Mouse (Mus musculus) thymus, adult 18-20 months (tissue): Measurements from ENCODE around the gene Creg2.
"Not testable (repeated sequence)": the region's sequence is repeated elsewhere in the genome, so short reads cannot be mapped to it uniquely, and the experiment has no call there.

ENCODE experiments used
- DNase-seq, 2 experiments: peaks; one replicate each; pipeline ENCODE4 v3.0.0; 2022; ENCODE audit warnings: mixed read lengths in 2 of 2

The Creg2 gene

DNA sequence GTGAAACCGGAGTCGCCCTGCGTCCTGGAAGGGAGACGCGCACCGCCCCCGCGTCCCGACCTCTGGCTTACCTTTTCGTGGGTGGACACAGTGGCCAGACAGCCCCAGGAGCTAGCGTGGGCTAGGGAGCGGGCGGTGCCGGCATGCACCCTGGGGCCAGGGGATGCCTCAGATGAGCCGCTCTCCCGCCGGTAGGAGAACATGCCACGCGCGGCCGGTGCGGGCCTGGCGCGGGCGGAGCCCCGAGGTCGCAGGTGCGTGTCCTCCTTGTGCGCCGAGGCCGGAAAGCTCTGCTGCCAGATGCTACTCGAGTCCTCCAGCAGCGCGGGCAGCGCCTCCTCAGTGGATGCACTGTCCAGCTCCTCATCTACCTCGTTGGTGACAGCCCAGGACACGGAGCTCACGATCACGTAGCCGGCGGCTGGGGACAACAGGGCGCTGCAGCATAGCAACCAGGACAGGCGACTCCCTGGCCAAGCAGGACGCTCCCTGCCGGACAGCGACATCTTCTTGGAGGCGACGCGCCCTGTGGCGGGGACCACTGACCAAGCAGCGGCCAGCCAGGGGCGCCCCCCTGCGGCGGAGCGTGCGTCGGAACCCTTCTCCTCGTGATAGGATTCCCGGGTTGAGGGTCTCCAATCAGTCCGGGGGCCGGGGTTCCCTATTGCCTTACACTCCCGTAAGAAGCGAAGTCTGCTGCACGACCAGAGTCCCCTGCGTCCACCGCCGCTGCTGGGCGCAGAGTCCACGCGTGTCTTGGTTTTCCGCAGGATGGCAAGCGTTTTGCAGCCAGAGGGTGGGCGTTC is 636 bp downstream of the Creg2 start:
- DNase-seq, result no peak

DNA sequence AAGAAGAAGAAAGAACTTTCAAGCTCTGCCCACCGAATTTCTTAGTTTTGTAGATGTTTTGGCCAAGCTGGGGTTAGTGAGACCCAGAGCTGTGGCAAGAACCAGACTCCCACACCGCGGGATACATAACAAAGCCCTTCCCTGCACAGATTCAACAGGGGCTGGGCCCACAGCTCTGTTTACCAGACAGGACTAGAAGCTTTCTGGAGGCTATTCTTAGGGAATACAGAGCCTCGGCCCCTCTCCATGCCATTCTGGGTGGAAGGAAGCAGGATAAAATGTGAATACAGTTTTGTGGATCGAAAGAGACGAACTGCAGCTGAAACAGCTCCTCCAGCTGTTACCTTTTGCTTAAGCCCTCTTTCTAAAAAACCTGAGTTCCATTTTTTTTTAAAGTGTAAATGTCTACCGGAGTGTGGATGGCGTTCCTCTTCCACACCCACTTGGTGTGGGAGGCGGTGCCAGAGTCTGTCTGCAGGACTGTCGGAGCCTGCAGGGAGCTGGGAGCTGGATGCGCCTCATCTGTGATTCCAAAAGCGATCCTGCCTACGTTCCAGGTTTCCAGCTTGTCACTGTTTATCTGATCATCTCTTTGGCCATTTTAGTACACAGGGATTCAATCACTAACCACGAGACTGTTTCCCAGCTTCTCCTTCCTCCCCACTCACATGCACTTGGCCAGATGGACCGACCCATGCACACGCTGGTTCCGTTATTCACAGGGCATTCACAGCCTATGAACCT is 1.4 kb downstream of the Creg2 start:
- DNase-seq, result no peak

DNA sequence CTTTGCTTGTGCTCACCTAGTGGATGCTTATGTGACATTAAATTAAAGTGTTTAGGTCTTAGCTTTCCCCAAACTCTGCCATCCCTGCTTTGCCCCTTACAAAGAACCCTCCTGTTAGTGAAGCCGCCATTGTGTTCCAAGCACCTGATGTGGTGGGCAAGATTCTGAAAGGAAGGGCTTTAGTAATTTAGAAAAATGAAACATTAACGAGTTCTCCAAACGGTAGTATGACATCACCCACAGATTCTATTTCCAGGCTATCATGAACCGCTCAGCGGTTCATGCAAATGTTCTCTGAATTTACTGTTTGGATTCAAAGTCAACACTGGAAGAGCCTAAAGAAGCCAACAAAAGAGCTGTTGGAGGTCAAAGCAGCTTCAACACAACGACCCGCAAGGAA is 2.7 kb downstream of the Creg2 start:
- no peak for DNase-seq

DNA sequence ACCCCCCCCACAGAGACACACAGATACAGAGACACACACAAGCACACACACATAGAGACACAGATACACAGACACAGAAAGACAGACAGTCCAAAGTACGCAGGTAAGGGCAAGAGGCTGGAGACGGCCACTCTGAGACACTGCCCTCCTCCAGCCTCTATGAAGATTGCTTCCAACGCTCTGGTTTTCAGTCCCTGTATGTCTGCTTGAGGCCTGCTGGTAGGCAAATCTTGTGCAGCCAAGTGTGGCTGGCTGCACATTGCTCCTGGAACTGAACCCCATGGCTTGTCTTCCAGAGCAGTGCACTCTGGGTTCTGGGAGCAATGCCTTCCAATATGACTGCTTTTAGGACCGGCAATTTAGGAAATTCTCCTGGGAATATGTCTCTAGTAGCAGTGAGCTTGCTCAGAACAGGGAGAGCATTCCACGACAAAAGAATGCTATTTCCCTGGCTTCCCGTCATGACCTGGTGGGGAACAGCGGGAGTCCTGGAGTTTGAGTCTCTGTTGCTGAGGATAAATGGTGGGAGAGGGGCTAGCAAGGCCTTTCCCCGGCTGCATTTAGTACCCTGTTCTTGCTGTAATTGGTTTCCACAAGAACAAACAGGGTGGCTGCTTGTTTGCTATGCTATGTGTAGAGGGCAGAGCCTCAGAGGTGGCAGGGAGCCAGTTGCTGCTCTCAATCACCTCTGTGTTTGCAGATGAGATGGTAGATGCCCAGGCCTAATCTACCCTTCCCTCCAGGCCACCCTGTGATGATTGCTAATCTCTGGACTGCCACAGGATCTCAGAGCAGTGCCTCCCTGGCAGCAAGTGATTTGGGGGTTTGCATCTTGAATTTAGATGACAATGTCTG is 5.1 kb downstream of the Creg2 start:
- no peak for DNase-seq

DNA sequence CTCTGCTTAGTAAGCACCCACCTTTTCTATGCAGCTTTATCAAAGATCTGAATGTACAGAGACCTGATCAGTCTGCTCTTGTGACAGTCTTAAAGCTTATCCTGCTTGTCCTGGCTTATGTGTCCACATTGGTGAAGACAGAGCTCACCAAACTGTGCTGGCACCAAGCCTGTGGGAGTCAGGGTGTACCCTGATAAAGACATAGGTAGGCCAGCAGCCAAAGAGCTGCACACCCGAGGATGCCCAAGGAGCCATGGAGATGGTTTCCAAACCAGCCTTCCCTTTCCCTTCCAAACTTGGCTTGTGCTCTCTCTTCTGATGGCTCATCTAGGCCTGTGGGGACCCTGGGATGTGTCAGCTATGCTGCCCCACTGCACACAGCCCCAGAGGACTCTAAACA is 6.9 kb downstream of the Creg2 start:
- no peak for DNase-seq

DNA sequence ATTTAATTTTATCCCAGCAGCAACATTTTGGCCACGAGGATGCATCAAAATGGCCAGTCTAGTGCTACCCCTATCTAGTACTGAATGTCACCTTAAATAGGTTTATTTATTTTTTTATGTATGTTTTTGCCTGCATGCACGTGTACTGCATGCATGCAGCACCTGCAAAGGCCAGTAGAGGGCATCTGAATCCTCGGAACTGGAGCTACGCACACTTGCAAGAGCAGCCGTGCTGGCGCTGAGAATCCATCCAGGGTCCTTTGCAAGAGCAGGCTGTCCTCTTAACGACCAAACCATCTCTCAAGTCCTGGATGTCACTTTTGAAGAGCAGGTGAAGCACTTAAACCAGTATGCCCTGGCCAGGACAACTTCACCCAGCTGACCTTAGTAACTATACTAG is 9.6 kb downstream of the Creg2 start:
- no peak for DNase-seq

DNA sequence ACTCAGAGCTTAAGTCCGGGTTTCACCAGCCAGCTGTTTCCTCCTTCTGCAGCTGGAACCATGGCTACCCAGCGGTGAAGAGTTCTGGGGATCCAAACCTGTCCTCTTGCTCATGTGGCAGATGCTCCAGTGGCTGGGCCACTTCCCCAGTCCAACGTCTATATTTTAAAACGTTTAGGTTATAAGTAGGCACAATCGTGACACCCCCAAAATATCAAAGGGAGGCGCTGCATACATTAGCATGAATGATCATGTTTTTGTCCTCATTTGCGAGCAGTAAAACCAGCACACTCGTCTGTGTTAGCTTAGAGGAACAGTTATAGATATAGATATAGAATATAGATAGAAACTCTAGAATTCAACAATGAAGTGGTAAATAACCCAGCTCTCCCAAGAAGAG is 14.1 kb downstream of the Creg2 start:
- no peak for DNase-seq

DNA sequence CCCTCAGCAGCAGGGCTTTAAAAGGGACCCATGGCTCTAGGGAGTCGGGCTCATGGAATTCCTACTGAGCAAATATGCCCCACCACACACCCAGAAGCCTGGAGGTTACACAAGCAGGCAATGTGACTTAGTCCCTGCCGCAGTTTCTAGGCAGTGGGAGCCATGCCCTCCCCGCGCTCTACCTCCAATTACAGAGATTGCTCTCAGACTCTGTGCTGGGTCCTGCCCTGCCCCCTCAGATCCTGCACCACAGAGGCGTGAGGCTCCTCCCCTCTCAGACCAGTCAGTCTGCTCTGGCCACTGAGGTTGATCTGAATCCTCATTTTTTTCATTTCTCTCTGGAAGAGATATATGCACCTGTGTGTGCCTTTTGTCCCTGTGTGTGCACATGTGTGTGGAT is 14.6 kb downstream of the Creg2 start:
- no peak for DNase-seq

DNA sequence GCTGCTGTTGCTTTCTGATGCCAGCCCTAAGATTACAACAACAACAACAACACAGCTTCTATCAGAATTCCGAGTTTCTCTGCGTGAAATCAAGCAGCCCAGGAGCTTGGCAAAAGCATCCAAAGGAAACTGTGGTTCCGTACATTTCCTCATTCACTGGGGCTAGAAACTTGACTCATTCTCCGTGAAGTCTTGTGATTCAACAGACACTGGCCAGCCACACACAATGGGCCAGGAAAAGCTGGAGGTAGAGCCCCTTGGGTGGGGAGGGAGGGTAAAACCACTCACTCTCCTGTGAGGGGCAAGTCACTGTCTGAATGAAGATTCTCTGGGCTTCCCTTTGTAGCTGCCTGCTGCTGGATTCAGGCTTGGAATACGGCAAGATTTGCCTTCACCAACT is 15.1 kb downstream of the Creg2 start:
- DNase-seq, result no peak

DNA sequence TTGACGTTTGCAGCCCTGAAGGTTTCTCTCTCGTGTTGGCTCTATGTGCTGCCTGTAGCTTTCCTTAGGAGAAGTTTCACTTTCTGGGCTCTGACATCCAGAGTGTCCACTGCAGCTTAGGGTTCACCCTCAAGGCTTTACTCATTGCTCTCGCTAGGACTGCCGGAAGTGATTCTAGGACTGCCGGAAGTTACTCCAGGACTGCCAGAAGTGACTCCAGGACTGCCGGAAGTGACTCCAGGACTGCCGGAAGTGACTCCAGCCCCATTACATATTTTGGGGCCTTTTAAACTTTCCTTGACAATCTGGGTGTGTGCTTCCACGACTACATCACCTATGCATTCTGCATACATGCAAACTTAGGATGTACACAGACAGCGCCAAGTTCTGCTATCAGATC is 22.7 kb downstream of the Creg2 start:
- DNase-seq, result no peak

DNA sequence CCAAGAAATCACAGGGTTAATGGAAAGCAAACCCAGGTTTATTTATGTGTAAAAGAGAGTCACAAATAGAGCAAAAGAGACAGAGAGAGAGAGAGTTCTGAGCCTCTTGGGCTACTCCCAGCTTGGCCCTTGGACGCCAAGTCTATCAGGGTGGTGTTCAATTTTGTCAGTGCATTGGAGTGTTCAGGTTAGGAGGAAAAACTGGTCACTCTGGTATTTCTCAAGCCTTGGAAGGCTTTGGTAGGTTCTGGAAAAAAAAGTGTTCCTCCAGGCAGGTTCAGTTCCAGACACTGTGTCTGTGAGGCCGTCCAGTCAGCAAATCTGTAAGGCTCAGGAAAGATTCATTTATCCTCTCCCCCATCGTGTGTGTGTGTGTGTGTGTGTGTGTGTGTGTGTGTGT is 25.8 kb downstream of the Creg2 start:
- DNase-seq, result no peak

DNA sequence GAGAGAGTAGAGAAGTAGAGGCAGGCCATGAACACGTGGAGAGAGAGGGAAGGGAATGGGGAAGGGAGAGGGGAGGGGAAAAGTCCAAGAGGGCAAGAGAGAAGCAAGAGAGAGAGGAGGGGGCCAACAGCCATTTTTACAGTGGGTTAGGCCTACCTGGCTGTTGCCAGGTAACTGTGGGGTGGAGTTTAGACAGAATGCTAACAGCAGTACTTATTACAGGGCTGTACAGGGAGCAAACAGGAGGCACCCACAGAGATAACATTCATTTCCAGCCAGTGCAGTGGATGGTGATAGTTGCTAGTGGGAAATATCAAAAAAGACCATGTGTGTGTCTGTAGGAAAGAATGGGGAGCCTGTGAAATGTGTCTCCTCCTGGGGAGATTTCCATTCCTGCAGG is 27.5 kb downstream of the Creg2 start:
- no peak for DNase-seq

DNA sequence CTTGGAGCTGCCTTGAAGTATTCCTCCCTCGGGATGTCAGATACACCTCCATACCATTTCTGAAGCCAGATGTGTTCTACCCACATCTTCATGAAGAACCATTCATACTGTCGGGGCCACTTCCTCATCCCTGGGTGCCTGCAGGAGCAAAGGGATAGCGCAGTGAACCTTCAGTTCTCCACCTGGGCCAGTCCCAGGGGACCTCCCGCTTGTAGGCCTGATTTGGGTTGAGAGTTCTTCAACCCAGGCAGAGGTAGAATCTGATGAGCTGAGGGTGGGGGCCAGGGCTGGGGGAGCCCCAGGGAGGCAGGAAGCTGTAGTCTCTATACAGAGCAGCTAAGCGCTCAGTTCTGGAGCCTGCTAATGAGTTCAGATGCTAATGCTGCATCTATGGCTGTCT is 28.2 kb downstream of the Creg2 start:
- DNase-seq, result no peak

DNA sequence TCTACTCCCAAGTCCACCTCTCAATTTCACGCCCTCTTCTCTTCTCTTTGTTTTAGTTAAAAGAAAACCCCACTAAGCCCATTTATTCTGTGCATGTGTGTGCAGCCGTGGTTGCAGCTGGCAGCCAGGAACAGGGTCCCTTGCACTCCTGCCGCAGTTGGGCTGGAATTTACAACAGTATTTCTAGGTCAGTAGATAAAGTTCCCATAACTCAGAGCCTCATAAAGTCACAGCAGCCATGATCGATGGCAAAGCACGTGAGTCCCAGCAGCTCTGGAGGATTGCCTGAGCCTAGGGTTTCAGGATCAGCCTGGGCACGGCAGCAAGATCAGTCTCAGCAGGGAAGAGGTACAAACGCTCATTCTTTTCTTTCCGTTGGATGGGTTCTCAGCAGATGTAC is 32.8 kb downstream of the Creg2 start:
- no peak for DNase-seq

DNA sequence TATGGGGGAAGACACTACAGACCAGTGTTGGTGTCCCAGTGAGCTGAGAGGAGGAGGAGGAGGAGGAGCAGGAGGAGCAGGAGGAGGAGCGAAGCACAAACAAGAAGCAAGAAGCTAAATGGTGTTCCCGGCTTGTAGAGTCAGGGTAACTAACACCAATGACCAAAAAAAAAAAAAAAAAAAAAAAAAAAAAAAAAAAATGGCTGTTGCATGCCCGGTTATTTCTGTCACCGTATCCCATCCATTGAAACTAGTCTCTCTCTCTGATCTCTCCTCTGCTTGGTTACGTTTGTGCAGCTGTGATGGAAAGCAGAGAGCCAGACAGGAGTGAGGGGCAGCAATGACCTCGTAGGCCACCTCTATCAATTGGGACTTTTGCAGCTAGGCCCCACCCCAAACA is 35.7 kb downstream of the Creg2 start:
- no peak for DNase-seq

DNA sequence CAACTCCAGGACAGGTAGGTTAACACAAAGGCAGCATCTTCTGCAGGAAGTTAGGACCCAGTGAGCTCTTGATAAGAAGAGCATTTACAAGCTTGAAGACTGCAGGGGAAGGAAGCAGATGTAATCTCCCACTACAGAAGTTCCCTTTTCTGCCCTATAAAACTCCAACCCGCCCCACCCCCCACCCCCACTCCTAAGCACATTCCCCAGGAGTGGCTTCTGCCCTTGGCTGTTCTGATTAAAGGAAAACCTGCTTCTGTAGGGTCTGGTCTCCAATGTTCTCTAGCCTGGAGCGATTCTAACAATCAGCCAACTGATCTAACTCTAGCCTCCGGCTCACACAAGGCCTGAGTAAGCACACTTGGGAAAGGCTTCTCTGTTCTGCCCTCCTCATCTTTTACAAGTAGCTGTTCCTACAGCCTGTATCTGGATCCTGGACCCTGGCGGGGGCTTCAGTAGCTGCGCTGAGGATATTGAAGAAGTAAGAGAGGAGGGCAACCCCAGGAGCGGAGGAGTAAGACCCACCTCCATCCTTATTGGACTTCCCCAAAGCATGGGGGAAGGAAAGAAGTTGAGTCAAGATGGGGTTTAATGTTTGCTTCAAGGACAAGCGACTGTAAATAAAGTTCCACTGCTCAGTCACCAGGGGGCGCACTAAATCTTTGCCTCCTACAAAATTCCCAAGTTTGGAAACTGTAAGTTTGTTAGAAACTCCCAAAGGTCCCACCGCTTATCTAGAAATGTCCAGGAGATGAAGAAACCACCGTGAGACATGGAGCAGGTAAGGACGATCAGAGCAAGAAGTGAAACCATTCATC is 36.6 kb downstream of the Creg2 start:
- DNase-seq, result no peak

DNA sequence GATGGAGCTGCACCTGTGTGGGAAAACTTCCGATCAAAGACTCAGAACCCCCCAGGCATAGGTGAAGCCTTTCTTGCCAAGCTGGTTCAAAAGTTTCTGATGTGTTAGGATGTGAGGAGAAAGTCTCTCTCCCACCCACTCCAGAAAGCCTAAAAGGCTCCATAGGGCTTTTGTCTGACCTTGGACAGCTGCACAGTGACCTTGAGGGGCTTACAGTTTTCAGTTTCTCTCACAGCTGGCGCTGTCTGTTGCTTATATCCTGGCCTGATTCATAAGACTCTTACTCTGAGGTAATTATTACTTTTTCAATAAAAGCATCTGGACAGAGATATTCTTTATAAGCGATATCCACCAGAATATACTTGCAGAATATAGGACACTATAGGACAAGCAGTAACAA is 38.2 kb downstream of the Creg2 start:
- no peak for DNase-seq

DNA sequence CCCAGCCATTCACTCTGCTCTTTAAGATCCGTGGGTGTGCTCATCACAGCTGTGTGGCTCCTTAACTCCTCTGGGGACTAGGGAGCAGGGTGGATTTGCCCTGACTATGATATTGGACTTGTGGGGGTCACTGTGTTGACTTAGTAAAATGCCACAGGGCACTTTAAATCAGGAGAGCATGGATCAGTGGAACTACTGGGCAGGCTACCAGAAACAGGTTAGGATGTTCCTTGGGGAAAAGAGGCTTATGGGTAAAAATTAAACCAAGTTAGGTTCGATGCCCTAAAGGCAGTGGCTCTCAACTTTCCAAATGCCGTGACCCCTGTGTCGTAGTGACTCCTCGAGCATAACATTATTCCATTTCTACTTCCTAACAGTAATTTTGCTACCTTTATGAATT is 38.8 kb downstream of the Creg2 start:
- DNase-seq, result no peak

DNA sequence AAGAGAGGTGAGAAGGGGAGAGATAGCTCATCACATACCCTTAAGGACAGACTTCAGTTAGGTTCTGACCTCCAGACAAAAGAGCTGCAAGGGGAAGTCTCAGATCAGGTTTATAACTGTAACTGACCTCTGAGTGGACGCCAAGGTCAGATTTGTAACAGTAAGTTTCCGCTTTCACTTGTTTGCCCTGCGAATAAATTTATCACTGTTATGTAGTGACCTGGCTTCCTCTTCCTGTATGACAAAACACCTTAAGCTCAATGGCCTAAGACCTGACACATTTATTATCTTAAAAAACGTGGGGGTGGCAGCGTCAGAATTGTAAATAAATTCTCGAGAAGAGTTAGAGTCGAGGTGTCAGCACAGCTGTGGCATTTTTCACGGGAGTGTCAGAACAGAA is 42.7 kb downstream of the Creg2 start:
- no peak for DNase-seq

DNA sequence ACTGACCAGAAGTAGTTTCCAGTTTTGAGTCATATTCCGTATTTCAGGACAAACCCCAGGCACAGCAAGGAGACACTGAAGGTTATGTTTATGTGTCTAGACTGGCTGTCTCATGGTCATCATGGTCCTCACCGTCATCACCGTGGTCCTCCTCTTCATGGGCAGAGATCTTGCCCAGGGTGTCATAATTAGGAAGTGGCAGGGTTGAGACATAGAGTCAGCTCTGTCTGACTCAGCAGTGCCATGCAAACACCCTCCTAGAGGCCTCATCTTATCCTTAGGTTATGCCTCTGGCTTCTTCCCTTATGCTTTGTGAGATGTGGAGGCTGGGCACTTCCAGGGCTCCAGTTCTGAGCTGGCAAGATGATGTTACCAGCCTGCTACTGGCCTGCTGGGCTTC is 48.8 kb downstream of the Creg2 start:
- DNase-seq, result no peak

DNA sequence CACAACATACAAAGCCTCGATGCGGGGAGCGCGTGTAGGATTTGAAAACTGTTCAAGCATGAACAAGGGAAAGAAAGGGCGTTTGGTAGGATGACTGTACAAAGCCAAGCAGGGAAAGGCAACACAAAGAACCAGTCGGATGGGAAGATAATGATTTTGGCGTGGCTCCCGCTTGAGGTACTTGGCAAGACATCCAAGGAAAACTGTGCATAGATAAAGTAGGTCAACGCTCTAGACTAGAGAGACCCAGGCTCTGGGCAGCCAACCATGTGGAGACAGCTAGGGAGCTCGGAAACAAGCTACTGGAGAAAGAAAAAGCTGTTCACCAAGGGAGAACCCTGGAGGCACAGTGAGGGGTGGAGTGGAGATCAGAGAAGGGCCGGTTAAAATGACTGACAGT is 52.5 kb downstream of the Creg2 start:
- no peak for DNase-seq

DNA sequence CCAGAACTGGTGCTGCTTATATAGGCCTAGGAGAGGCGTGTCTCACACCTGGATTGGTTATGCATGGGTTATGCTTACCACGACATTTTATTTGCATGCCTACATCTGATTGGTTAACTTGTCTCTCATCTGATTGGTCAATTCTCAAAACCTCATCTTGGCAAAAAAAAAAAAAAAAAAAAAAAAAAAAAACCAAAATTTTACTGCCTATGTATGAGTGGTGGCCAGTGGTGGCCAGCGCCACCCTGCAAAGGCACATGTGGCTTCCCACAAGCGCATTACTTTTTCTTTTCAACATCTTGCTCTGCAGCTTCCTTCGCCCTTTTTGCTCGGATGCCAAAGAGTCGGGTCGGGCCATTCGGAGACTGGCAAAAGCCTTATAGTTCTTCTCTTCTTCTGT is 54.1 kb downstream of the Creg2 start:
- DNase-seq, result not testable (repeated sequence)

DNA sequence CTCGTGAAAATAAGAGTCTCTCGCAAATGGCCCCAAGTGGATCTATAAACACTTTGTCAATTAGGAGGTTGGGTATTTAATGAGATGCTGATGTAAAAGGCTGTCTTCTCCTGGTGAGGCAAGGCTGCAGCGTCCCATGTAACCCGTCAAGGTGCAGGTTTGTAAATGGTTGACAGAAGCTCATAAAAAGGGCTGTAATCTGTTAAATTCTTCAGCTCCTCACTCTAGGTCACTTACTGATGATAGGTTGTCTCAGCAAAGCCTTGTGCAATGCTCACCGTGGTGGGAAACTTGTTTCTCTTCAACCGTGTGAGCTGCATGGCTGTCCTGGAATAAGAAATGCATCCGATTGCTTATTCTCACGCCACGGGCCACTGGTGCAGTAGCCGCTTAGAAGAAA is 57.4 kb downstream of the Creg2 start:
- no peak for DNase-seq
